Mouse (Mus musculus) megakaryocyte-erythroid progenitor cell, adult 5-6 weeks (primary cell): ENCODE results near the gene Klhdc7a. TPM values are rescaled to one million over a fixed set of nuclear protein-coding genes. Genes with fewer than 3 reads are reported as not detected.

Experiments
- ATAC-seq: replicated peaks from 2 replicates; pipeline ENCODE4 v1.8.0; 2016; ENCODE audit warnings: mild to moderate bottlenecking, inconsistent platforms; ENCODE audit not compliant: severe bottlenecking, poor library complexity, low FRiP score, low TSS enrichment
- total RNA-seq, 2 experiments: library from RNA; stranded (forward) in 1 of 2; stranded (reverse) in 1 of 2; fragments of 200-1000, 215-1000 nt in 1 of 2; fragments of >200 nt in 1 of 2; fragmentation: Nextera tagmentation in 1 of 2; gene quantifications; 2 replicates each; pipeline ENCODE4 v1.2.3; 2014 to 2017

The Klhdc7a gene
- total RNA-seq (2014; fragmentation: Nextera tagmentation) (not detected in 2 replicates), total RNA-seq (2017) (not detected in 2 replicates)

DNA sequence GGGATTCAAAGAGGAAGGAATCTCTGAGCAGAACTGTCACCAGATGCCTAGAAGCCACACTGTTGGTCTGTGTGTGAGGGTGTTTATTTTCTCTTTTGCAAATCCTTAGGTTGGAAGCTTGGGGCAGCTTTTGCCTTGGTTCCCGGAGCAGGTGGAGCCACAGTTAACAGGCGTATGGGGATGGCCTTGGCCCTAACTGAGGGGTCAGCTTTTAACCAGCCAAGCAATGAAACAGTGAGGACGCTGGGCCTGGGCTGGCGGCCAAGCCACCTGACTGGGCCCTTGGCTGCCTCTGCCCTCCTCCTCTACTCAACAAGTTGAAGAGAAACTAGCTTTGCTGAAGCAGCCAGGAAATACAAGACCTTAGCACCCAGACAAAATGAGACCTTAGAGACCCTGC lies at the start of gene Klhdc7a:
Klhdc7a (minus strand) TSS at position 105 of the 400 bp plus-strand sequence.
- ATAC-seq, result no peak

DNA sequence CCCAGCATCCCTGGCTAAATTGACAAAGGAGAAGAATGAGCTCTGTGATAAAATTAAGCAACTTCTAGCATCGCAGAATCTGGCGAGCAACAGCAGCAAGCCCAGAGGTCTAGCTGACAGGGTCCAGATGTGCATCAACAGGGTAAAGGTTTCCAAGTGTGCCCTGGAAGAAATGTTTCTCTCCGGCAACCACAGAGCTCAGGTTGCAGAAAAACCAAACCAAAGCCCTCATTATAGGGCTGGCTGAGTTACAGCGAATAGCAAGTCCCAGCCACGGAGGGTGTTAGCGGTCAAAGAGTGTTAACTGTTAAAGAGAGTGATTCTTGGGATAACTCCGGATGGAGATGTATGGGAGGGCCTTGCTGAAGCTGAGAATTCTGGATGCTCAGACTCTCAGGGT lies 48.1 kb upstream of the Klhdc7a start:
- ATAC-seq, result no peak

DNA sequence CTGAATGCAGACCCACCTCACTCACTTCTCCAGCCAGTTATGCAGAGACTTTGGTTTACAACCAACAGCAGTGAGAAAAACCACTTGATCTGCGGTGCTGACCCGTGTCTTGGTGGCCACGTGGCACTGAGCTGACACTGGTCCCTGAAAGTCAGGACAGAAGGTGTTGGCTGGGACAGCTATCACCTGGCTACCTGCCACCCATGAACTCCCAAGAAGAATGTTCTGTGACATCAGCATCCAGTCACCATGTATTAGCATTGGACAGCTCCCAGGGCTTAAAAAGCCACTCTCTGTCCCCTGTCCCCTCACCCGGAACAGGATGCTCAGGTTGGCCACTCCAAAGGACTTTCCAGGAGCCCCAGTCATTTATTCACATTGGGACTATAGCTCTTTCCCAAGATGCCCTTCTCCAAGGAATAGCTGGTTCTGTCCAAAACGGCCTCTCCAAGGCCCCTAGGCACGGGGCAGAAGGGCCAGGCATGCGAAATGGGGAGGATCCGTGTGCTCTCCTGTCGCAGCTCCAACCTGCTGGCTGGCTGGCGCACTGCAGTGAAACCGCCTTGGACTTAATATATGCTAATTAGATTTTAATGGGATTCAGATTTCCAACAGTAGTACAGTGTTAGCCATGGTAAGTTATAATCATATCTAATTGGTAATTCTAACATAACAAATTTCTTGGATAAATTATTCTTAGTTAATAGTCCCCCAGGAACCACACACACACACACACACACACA lies 43.1 kb upstream of the Klhdc7a start:
- ATAC-seq, result no peak

DNA sequence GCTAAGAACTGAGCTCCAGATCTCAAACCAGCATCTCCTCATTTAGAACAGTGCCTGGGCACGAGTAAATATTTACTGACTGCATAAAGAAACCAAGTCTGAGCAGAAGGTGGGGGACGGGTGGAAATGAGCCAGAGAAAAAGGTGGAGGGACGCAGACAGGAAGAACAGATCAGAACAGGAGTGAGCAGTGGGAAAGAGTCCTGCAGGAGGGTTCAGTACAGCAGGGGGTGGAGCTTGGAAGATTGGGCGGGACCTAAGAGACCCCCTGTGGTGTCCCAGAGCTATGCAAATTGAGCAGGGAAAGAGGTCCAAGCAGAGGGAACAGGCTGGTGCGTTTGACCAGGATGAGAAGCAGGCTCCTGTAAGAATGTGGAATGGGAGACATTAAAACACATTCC lies 37.1 kb upstream of the Klhdc7a start:
- ATAC-seq, result no peak

DNA sequence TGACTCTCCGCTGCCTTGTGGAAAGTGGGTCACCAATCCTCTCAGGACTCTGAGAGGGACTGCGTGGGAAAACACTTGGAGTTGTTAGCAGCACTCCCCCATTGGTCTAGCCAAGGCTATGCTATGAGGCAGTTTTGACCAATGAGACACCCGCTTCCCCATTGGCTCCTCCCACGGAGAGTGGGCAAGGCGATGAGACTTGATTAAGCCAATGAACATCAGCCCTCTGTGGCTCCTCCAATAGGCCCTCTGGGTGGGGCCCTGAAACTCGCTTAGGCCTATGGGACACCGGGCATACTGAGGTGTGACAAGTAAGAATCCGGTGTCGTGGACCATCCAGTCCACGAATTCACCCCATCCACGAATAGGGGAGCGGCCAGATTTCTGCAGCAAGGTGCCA lies 36.3 kb upstream of the Klhdc7a start:
- no peak for ATAC-seq

DNA sequence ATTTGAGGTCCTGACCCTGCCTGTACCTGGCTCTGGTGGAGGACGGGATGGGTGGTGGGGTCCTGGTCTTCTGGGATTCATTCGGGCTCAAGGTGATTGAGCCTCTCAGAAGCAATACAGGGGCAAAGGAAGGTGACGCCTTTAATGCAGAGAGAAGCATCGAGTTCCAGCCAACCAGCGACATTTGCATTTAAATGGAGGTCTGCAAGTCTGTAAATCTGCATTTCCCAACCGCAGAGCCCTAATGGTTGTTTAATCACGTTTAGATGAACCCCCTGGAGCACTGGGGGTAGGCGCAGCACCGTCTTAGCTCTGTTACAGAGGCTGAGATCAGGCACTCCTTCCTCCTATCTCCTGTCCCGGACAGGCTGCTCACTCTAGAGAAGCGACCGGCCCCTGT lies 34.2 kb upstream of the Klhdc7a start:
- no peak for ATAC-seq

DNA sequence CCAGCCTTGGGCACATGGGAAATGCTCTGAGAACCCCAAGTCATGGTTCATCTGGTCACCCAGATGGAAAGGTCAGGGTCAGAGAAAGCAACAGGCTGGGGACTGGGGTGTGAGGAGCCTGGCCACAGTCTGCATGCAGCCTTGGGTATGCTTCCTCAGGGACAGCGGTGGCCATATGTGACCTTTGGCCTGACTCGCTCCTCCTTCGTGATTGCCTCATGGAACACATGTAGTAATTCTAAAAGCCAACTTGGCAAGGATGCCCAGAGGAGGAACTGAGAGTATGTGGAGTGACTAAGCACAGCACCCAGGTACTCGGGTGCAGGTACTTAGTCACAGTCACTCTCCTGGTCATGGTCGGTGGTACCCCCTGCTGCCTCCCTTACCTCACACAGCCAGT lies 33.1 kb upstream of the Klhdc7a start:
- ATAC-seq, result no peak

DNA sequence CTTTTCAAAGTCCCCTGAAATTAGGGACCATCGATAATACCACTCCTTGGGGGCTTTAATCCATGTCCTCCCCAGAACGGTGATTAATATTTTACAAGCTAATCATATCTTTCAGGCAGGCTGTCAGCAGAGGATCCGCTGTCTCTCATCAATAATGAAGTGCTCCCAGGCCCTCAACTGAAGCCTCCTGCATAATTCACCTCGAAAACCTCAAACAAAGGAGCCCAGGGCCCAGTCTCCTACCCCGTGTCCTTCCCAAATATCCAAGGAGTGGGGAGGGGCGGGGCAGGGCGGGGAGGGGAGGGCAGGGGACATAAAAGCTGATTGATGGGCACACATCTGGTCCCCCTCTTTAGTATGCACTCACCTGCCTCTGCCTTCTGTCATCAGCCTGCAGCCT lies 31.2 kb upstream of the Klhdc7a start:
- ATAC-seq, result no peak

DNA sequence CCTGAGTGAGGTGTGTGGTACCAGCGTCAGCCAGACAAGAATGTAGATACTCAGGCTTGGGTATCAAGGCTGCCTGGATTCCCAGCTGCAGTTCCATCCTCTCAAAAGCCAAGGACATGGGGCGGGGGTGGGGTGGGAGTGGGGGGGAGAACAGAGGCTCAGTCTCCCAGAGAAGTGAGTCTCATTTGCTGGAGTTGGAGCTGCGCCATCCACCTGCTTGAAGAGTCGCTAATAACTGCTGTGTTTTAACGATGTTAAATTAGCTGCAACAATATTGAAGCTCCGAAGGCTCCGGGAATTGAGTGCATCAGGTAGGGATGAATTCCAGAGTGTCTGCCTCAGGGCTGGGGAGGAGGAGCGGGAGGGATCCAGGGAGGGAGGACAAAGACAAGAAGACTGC lies 27.8 kb upstream of the Klhdc7a start:
- ATAC-seq, result no peak

DNA sequence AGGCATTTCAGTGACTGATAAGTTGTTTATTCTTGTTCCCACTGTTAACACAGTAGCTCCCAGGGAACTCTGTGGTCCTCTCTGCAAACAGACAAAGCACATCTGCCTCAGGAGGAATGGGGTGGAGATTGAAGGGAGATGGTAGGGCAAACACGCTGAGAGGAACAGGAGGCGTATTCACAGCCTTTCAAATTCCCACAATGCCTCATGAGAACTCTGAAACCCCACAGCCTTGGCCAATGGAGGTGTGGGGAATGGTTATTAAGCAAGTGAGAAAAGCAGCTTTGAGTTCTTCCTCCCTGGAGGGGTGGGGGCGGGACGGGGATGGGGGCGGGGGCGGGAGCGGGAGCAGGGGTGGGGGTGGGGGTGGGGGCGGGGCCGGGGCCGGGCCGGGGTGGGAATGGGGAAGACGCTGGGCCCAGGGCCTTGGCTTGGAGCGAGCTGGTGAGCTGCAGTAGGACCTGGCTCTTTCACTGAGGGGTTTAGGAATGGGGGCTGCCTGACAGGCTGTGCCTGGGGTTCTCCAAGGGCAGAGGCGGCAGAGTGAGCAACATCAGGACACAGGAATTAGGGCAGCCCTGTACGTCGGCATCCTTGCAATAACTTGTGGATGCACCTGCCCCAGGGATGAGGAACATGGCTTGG lies 25.4 kb upstream of the Klhdc7a start:
- ATAC-seq, result no peak

DNA sequence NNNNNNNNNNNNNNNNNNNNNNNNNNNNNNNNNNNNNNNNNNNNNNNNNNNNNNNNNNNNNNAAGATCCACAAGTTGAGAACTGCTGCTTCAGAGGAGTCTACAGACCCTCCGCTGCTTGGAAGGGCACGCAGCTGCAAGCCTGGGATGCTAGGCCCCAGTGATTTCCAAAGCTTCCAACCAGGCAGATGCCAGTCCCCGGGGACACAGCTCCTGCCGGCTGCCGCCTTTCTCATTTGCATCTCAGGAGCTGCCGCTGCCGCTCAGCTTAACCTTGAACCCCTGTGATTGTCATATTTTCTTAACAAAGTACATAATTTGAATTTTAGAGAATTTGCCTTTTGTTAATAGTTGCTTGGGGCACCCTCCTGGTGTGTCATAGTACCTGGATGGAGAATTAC lies 19.1 kb upstream of the Klhdc7a start:
- no peak for ATAC-seq

DNA sequence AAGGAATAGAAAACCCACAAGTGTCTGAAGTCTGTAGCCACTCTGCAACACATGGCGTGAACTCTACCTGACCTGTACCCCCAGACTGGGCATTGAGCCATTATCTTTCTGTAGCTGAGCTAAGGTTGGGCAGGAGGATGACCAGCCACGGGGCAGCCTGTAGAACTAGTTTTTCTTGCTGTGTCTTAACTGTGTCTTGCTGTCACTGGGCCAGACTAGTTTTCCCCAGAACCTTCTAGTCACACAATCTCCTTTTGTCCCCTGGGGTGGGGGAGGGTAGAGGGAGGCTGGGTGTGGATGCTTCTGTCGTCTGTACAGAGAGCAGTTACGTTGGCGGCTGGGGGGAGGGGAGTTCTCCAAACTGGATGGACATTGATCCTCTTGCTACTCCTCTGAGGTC lies 10.9 kb upstream of the Klhdc7a start:
- ATAC-seq, result no peak

DNA sequence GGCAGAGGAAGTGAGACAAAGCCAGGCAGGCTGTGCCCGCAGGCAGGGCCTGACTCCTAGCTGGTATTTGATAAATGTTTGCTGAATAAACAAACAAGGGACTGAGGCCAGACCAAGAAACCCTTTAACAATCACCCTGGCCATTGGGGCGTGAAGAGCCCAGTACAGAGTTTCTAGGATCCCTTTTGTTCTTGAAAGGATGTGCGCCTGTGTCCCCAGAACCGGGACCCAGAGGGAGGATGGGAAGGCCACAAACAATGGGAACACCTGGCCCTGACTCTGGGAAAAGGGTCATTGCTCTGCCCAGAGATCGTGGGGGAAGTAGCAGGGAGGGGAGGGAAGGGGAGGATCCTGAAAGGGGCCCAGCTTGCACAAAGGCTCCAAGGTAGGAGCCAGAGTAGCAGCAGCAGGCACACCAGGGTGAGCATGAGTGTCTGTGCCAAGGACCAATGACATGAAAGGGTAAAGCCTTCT lies 9.5 kb upstream of the Klhdc7a start:
- no peak for ATAC-seq

DNA sequence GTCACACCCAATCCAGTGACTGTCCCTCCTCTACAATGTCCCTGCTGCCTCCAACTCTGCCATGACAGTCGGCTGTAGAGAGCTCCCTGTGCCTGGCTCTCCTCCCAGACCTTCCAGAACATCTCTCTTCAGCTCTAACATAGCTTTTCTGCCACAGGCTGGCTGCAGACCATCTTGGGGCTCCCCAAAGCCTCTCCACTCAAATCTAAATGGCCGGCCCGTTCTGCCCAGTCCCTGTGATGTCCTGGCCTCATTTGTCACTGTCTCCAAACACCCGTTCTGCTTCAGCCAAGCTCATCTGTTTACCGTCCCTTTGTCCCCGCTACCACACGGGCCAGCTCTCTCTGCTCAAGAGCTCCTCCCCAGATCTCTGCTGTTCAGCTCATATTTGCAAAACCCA lies 6.7 kb upstream of the Klhdc7a start:
- ATAC-seq, result no peak

DNA sequence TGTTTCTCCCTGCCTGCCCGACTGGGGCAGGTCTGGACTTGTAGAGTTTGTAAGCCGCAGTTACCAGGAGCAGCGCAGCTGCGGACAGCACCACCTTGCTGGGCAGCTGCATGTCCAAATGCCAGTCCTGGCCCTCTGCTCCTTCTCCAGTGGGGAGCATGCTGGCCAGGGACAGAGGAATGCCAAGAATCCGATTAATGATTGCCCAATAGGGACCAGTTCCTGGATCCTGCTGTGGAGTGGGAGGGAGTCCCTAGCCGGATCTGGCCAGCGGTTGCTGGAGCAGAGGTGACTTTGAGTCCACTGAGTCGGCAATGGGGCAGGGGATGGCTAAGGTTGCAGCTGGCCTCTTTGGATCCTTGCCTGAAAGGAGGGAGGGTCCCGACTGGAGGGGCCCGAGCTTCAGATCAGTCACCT lies 343 bp downstream of the Klhdc7a start:
- ATAC-seq, result no peak

DNA sequence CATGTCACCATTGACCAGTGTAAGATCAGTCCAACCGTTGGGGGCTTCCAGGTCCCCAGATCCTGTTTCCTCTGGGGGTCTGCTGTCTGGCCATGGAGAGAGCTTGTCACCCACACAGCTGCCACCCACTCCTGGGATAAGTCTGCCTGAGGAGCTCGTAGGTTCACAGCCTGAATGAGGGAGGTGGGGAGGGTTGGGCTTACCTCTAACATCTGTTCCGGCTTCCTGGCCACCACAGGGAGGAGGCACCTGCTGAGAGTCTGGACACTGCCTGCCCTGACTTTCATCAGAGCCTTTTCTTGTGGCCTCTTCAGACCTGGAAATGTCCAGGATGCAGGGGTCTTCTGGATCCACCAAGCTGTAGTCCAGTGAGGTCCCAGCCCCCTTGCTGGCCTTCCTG lies 845 bp downstream of the Klhdc7a start:
- no peak for ATAC-seq

DNA sequence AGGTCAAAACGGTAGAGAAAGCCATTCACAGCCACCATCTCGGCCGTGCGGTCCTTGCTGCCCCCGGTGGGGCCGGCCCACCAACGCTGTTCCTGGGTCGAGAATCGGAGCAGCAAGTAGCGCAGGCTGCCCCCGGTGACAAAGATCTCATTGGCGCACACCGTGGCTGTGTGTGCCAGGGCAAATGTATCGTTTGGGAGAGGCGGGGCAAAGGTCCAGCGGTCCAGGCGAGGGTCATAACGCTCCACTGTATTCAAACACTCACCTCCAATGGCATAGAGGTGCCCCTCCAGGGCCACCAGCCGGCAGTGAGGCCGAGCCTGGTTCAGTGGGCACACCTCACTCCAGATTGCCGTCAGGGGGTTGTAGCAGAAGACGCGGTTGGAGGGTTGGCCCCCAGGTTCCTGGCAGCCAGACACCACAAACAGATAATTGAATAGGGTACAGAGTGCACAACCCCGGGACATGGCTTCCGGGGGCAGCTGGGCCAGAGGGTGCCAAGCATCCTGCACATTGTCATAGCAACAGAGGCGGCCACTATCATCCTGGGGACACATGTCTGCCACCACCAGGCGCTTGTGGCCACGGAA lies 2.1 kb downstream of the Klhdc7a start:
- ATAC-seq, result no peak

DNA sequence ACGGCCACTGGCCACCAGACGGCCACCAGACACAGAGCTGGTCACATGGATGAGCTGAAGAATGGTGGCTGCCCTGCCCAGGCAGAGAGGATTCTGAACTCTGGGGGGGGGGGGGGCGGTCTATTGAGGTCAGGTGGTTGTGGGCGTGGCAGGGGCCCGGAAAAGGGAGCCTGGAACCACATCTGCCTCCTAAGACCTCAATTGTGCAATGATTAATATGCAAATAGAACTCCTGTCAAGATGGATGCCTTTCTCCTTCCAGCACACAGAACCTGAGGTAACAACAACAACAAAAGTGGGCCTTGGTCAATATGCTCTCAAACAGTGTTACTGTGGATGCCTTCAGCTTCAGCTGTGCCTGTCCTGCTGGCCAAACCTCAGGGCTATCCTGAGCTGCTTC lies 3.4 kb downstream of the Klhdc7a start:
- no peak for ATAC-seq

DNA sequence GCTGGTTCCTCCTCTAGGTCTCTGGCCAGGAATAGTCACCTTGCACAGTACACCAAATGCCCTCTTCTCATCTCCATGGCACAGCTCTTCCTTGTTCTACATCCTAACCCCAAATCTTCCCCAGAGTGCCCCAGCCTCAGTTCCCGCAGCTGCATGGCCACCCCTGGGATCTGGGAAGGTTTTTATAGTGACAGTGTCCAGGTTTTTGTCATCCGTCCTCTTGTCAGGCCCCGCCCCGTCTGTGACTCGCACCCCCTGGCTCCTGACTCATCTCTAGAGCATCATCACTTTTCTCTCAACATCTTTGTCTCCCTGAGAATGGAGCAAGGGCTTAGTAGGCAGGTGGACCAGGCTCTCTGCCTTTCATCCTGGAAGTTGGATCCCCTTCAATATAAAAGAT lies 3.9 kb downstream of the Klhdc7a start:
- ATAC-seq, result no peak

DNA sequence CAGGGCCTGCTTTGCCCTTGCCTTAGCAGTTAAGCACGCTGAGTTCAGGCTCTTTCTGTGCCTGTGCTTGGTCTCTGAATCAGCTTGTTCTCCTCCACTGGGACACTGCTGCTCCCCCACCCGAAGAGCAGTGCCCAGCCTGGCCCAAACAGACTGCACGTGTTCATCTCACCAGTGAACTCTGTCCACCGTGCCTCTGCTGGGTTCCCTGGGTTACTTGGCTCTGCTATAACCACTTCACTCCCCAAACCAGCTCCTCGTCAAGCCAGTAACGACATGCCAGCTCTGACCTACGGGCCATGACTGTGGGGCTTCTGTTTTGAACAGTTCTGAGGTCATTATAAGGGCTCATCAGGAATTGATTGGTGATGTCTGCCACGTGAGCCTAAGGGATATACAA lies 4.8 kb downstream of the Klhdc7a start:
- no peak for ATAC-seq

DNA sequence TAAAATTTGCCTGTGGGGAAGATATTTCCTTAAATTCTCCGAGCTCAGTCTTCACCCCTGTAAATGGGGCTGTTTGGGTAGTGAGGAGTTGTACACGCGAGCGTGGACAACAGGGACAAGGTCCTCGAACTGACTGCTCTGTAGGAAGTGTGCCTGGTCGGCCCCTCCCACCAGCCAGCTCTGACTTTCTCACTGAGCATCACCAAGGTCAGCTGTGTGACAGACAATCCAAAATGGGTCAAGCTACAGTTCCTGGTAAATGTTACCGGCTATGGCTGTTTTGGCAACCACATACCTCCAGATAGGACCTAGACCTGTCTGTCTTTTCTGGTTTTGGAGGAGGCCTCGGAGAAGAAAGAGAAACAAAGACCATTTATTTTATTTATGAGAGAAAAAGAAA lies 6.0 kb downstream of the Klhdc7a start:
- ATAC-seq, result no peak
